Mouse (Mus musculus) left cerebral cortex, adult 9 months (tissue): ENCODE measurements around the gene Tgfbr1.

ENCODE experiments used
- DNase-seq, 2 experiments: peaks; one replicate each; pipeline ENCODE4 v3.0.0; 2022; ENCODE audit warnings: low spot score in 2 of 2

The Tgfbr1 gene

DNA sequence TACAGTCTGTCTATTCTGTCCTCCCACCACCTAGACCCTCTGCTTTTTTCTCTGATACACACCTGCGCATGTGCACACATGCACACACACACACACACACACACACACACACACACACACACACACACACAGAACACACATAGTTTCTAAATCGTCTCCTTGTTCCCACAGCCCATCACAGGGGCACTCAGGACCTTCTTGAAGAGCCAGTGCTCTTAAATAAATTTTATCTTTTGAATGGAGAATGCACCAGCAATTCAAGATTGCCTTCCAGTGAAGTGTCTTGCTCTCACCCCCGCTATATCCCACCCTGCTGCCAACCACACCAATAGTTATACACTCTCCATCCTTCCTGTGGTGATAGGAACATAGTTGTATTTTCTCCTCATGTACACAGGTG is 69.9 kb downstream of the Tgfbr1 start:
- DNase-seq, result no peak

DNA sequence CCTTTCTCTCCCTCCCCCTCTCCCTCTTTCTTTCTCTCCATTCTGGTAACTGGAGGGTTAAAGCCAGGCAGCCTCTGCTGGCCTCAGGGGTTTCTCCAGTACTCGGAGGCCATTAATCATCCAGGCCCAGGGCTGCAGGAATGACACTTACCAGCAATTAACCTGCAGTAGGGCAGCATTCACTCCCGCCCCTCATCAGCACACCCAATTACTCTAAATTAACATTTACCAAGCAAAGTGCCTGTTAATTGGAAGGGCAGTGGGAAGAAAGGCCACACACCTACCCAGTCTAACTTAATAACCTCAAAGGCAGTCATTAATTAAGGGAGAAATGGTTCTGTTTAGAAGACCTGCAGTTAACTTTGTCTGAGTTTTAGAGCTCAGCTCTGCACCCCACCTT is 71.4 kb downstream of the Tgfbr1 start:
- no peak for DNase-seq

DNA sequence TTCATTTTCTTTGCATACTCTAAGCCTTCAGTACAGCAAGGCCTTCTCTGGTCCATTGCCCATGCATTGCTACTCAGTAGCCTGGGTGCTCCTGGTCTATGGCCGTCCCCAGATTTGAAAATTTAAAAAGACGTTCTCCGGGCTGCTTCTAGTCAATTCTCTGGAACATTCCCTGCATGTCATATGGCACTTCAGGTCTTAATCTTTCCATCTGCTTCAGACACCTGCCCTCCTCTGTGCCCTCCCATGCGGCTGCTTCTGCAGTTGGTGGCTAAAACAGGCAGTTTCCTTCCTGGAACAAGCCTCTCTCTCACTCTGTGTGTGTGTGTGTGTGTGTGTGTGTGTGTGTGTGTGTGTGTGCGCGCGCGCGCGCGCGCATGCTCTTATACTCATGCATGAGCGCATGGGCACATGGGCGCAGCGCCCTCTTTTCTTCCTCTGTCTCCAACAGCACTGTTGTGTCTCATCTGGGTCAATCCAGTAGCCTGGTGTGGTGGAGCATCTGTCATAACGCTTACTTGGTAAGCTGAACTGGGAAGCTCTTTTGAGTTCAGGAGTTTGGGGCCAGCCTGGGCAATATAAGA is 72.3 kb downstream of the Tgfbr1 start:
- no peak for DNase-seq

DNA sequence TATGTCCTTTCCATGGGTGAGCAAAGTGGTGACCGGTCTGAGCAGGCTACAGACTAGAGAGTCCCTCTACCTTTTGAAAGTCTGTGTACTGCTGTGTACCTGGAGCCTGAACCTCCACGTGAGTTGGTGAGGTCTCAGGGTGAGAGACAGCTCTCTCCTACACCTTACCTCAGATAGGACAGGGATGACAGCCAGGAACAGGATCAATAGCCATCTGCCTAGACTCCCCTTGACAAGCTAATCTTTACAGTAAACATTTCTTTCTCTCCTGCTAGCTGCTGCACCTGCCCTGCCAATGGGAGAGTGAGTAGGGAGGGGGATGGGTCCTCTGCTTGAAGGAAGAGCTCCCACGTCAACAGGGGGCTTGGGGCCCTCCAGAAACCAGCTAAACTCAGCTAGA is 74.6 kb downstream of the Tgfbr1 start:
- DNase-seq, result no peak

DNA sequence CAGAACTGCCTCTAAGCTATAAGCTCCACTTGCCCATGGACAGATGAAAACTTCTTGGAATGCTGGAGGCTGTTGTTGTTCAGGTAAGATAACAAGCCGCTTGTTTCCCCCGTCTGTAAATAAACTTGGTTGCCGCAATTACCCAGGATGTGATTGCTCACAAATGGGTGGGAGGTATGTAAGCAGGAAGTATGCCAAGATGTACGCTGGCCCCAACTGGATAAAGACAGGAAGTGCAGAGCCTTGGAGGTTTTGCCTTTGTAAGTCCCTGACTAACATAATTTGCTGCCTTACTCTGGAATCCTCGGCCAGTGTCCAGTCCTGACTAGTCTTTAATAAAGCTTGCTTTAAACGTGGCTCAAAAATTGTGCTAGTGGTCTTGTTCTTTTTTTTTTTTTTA is 77.5 kb downstream of the Tgfbr1 start:
- DNase-seq, result no peak

DNA sequence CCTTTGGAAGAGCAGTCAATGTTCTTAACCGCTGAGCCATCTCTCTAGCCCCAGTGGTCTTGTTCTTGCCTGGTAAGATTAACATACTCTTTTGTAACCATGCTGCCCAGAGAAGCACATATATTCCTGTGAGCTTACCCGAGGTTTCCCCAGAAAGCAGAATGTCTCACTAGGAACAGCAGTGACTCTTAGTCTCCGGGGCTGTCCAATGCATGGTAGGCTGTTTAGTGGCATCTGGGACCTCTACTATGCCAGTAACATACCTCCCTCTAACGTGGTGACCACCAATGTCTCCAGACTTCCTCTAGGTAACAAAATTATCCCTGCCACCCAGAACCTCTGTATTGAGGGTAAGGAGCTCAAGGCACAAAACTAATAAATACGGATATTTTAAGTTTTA is 78.1 kb downstream of the Tgfbr1 start:
- no peak for DNase-seq

DNA sequence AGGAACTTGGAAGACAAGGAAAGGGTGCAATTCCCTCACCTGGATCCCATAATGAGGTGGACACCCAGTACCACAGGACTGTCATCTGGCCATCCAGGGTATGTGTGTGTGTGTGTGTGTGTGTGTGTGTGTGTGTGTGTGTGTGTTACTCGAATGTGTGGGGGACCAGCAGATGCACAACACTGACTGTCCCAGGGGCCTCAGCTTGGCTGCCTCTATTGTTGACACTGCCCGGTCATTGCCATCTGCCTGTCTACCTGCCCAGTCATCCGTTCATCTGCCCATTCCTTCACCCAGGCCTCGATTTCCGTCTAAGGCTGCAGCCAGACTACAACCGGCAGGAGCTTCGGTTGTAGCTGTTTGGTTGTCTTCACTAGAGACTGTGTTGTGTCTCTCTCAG is 79.7 kb downstream of the Tgfbr1 start:
- DNase-seq, result no peak

DNA sequence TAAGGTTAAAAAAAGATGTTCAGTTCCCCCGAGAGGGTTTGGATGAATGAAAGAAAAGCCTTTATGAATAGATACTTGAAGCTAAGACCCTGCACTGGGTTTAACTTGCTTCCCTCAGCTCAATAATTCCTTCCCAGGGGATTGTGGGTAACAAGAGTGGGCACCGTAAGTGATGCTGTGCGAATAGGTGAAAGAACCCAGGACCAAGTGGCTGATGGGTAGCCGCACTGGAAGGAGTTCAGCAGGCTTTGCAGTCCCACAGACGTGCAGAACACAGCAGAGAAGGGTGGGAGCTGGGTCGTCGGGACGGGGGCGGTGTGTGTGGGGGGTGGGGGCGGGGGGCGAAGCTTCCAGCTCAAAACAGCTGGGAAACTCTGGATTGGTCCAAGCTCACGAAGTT is 82.1 kb downstream of the Tgfbr1 start:
- DNase-seq, result no peak

DNA sequence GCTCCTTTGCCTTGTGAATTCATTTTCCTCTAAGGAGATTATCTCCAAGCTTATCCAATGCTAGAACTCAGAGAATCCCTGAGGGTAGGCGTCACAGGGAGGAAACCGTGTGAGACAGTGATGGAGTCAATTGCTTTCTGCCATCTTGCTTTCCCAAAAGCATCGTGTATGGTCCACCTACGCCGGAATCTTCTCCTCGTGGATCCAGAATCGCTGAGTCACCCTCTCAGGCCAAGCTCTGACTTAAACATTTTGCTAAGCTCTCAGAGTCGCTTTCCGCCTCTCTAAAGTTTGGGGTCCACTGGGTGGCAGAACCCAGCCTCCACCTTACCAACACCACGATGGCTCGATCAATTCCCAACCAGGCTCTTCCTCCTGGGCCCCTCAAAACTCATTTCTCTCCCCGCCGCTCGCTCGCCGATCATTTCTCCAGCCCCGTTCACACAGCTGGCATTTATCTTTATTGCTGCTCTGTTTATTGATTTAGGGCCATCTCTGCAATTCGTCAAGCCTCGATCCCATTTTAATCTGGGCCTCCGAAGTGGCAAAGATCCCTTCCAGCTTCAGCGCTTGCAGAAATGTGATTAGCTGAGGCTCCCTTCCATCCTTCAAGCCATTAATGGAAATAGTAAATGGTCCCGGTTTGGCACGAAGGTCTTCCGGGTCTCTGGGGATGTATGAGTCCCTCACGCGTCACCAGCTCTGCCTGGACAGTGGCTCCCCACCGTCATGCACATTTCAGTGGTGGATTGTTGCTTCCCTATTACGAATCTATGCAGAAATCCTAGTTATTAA is 82.7 kb downstream of the Tgfbr1 start:
- no peak for DNase-seq

DNA sequence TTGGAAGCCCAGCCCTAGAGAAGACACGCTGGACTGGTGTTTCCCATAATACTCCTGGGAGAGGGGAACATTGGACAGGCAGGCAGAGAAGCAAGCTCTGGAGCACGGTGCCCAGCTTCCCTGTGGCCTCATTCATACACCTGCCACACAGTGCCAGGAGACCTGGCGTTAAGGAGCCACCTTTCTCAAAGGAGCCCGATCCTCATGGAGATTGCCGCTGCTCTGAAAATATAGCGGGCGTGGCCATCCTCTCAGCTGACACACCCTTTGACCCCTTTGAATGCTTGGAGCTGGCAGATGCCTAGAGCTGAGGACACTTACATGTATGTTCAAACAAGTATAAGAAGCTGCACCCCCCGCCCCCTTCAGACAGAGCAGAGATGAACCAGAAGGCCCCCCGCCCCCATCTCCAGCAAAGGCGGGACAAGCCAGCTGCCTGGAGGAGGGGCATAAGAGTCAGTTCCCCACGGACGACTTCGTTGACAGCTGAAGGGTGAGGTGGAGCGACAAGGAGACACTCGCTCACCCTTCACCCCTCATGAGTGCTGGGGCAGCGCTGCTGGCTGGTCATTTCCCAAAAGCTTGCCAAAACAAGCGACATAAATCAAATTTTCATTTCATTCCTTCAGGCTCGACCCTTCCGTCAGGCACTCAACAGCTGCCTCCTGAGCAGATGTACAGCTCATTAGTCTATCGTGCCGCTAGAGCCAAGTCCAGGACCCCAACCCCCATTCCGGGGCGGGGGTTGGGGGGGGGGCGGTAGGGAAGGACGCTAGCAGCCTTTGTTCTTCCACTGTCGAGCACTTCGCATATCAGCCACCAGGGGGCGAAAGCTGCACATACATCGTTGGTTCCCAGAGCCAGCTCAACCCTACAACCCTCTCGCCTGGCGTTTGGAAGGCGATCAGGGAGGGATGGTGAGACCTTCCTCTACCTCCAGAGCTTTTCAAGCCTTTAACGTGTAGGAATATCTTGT is 84.6 kb downstream of the Tgfbr1 start:
- DNase-seq, result peak; percentile 62 to 92

DNA sequence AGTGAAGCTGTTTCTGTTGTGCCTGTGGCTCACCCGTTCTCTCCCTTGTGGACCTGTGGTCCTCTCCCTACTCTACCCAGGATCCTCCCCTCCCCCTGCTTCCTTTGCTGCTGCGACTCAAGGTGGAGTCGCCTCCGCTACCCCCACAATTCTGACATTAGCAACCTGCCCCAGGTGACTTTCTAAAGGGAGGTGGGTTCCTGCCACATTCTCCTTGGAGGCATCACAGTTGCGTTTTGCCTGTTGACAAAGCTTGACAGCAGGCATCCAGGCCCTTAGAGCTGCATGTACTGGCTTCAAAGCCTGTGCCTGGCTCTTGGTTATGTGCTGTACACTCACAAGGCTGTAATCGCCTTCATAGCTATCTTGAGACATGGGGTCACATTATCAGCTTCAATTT is 85.9 kb downstream of the Tgfbr1 start:
- DNase-seq, result no peak

DNA sequence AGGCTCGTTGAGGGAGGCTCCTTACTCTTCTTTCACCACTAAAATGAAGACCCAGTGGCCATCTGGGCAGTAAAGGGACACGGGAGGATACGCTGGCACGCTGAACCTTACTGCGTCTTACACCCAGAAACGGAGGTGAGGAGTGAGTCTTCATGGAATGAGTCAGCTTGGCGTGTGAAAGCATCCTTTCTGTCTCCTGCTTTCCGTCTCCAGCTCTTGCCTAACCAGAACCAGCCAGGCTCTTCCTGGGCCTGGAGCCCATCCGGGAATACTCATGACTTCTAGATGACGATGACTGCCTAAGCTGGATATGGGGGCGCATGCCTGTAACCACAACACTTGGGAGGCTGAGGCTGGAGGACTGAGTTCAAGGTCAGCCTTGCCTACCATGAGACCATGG is 87.9 kb downstream of the Tgfbr1 start:
- peak in 1 of 2 experiments; percentile 47 for DNase-seq

DNA sequence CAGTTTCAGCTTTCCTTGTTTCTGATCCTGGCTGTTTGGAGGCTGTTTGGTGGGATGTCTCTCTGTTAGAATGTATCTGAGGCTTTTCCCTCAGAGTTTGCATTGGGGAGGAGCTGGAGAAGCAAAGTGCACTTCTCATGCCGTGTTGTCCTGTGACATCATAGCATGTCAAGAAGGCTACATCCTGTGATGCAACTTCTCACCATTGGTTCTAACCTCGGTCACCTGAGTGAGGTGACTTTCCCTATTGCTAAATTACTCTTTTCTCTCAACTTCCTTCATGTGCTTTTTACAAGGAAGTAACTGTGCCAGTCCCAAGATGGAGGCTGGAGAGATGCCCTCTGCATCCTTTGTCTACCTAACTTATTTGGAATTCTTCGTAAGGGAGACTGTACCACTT is 95.5 kb downstream of the Tgfbr1 start:
- DNase-seq, result no peak

DNA sequence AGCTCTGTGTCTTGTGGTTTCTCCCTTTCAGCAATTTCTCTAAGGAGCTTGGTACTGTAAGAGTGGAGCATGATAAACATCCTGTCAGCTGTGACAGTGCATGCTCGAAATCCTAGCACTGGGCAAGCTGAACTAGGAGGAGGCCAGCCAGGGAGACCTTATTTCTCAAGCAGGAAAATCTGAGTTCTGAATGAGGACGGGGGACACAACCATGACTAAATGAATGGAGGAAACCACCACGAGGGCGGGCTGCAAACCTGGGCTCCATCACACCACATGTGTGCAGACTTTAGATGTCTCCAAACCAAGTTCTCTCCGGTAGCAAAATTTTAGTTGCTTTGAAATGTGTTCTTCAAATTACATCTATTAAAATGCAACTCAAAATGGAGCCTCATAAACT is 96.1 kb downstream of the Tgfbr1 start:
- DNase-seq, result no peak

DNA sequence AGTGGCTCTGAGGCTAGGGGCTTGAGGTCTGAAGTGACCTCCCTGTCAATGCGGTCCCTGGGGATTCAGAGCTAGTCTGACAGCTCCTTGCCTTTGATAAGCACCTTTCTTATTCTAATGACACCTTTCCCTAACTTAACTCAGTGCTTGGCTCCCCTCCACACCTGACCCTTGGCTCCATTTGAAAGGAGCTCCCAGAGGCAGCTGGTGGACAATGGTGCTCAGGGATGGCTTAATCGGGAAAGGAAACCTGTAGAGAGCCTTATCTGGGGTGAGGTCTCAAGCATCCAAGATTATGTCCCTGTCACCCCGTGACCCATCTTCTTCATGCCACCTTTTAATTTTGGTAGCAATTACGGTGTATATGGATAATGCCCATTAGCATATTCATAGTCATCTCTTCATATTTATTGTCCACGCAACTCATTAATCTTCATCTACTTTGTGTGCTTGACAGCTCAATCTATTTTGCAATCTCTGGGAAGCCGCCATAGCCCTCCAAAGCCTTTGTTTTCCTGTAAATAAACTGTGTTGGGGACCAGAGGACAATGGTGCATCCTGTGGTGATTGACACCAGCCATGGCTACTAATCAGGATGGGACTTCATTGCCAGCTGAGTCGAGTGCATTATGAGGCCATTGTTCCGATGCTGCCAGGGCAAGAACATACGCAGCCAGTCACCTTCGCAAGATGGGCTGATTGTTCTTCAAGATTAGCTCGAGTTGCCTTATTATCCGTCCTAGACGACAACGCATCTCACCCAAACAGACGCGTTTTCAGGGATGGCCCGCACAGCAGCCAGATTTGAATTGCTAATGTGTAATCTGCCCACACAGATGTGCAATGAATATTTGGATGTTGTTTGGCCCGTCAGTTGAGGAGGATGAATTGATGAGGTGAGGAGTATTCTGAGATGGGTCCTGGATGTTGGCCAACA is 96.8 kb downstream of the Tgfbr1 start:
- no peak for DNase-seq
